Comparison of ENCODE assay signal across 12 mouse cellular contexts in genomic region chr6:58921623-58922022, GRCm38 (mm10). TPM values are rescaled to one million over a fixed set of nuclear protein-coding genes. Genes with fewer than 3 reads are reported as not detected.
DNase-seq lines count a peak whose midpoint lies in the region; ATAC-seq lines count a peak whose summit lies in the region.
"Had no signal": no experiment of that assay in that cellular context is flagged by ENCODE, and none has a peak within 500 bp of the region (broad histone marks: within the 10 kb centered on the region; RNA-seq: fewer than 3 reads in every experiment).

No protein-coding gene starts in this region.

- DNase-seq in forebrain, embryonic 11.5 days (ENCODE audit: low spot score) = no peak
- peak; percentile 35 for DNase-seq in kidney, postnatal 10 days
- no peak for DNase-seq in kidney, adult 18-20 months
- peak; percentile 11 for DNase-seq in ES-CJ7 (ENCODE audit: low read depth, low spot score)
- DNase-seq in embryonic facial prominence, embryonic 10.5 days (ENCODE audit: low spot score) = no peak
- no peak for DNase-seq in heart, embryonic 10.5 days (ENCODE audit: low spot score)
- DNase-seq: adrenal gland, adult 2 months; gastrocnemius, postnatal 10 days; right cerebral cortex, postnatal 14 days had no signal

- no peak overlapping the region for H3K9ac ChIP-seq in forebrain, embryonic 11.5 days (ENCODE audit: low read length)
- H3K9ac ChIP-seq in forebrain, embryonic 13.5 days = no peak overlapping the region
- H3K9ac ChIP-seq: embryonic facial prominence, embryonic 12.5 days had no signal

- H3K4me3 ChIP-seq in forebrain, embryonic 11.5 days (ENCODE audit: low read depth, low read length) = no peak overlapping the region
- H3K4me3 ChIP-seq in forebrain, embryonic 13.5 days = no peak overlapping the region
- no peak overlapping the region for H3K4me3 ChIP-seq in embryonic facial prominence, embryonic 10.5 days
- H3K4me3 ChIP-seq in heart, embryonic 10.5 days = no peak overlapping the region
- H3K4me3 ChIP-seq: embryonic facial prominence, embryonic 12.5 days had no signal

- no peaks in the 10 kb centered on the region for H3K4me1 ChIP-seq in forebrain, embryonic 11.5 days (replicated peaks; ENCODE audit: control insufficient read depth, insufficient read depth, low read length)
- no peaks in the 10 kb centered on the region for H3K4me1 ChIP-seq in forebrain, embryonic 13.5 days
- H3K4me1 ChIP-seq in embryonic facial prominence, embryonic 10.5 days = no peaks in the 10 kb centered on the region
- H3K4me1 ChIP-seq in heart, embryonic 10.5 days = no peaks in the 10 kb centered on the region
- H3K4me1 ChIP-seq: embryonic facial prominence, embryonic 12.5 days had no signal

- no peaks in the 10 kb centered on the region for H3K9me3 ChIP-seq in forebrain, embryonic 11.5 days (ENCODE audit: control insufficient read depth, low read length)
- H3K9me3 ChIP-seq in forebrain, embryonic 13.5 days (replicated peaks) = no peaks in the 10 kb centered on the region
- no peaks in the 10 kb centered on the region for H3K9me3 ChIP-seq in embryonic facial prominence, embryonic 10.5 days
- H3K9me3 ChIP-seq in heart, embryonic 10.5 days = no peaks in the 10 kb centered on the region
- H3K9me3 ChIP-seq: embryonic facial prominence, embryonic 12.5 days had no signal

- WGBS in forebrain, embryonic 11.5 days = 47% methylated on average over 3 of the region's 3 CpGs
- WGBS in forebrain, embryonic 13.5 days = 52% methylated on average over 3 of the region's 3 CpGs
- WGBS in embryonic facial prominence, embryonic 10.5 days = 48% methylated on average over 3 of the region's 3 CpGs
- WGBS in heart, embryonic 10.5 days = 56% methylated on average over 3 of the region's 3 CpGs

- no peaks in the 10 kb centered on the region for H3K27me3 ChIP-seq in forebrain, embryonic 11.5 days (ENCODE audit: control insufficient read depth, insufficient read depth, low read length)
- no peaks in the 10 kb centered on the region for H3K27me3 ChIP-seq in forebrain, embryonic 13.5 days
- no peaks in the 10 kb centered on the region for H3K27me3 ChIP-seq in embryonic facial prominence, embryonic 10.5 days (replicated peaks; ENCODE audit: low read depth, poor library complexity, severe bottlenecking)
- H3K27me3 ChIP-seq in heart, embryonic 10.5 days (ENCODE audit: insufficient read depth, poor library complexity, severe bottlenecking) = no peaks in the 10 kb centered on the region
- H3K27me3 ChIP-seq: embryonic facial prominence, embryonic 12.5 days had no signal

- no peak overlapping the region for H3K27ac ChIP-seq in forebrain, embryonic 11.5 days (ENCODE audit: low read depth, low read length)
- no peak overlapping the region for H3K27ac ChIP-seq in forebrain, embryonic 13.5 days
- no peak overlapping the region for H3K27ac ChIP-seq in embryonic facial prominence, embryonic 10.5 days (replicated peaks)
- H3K27ac ChIP-seq in heart, embryonic 10.5 days = no peak overlapping the region
- H3K27ac ChIP-seq: embryonic facial prominence, embryonic 12.5 days had no signal

- ATAC-seq in forebrain, embryonic 11.5 days (replicated peaks; ENCODE audit: low FRiP score) = 0 out of 2 replicates have a peak, but pooled peaks have one; percentile 49
- ATAC-seq in forebrain, embryonic 13.5 days = no peak
- ATAC-seq in megakaryocyte, adult 5-6 weeks (ENCODE audit: poor library complexity, severe bottlenecking) = peak; percentile 20; the same call in 1 of the 2 replicates

- H3K36me3 ChIP-seq in forebrain, embryonic 11.5 days (ENCODE audit: control insufficient read depth, insufficient read depth, low read length) = no peaks in the 10 kb centered on the region
- H3K36me3 ChIP-seq in forebrain, embryonic 13.5 days (ENCODE audit: poor library complexity, severe bottlenecking) = no peaks in the 10 kb centered on the region
- no peaks in the 10 kb centered on the region for H3K36me3 ChIP-seq in embryonic facial prominence, embryonic 10.5 days (replicated peaks)
- H3K36me3 ChIP-seq in heart, embryonic 10.5 days = peaks cover 7% of the 10 kb centered on the region; the same call in 1 of the 2 replicates
- H3K36me3 ChIP-seq: embryonic facial prominence, embryonic 12.5 days had no signal

- no peak overlapping the region for H3K4me2 ChIP-seq in forebrain, embryonic 11.5 days (ENCODE audit: low read depth, low read length, severe bottlenecking)
- H3K4me2 ChIP-seq in forebrain, embryonic 13.5 days = no peak overlapping the region
- H3K4me2 ChIP-seq: embryonic facial prominence, embryonic 12.5 days had no signal

RNA-seq across cellular contexts. Expression of gene Nap1l5, which starts 14.7 kb away (rescaled TPM):
- 19.0 and 19.5 TPM in 2 replicates for polyA plus RNA-seq in forebrain, embryonic 11.5 days (2014; fragmentation: Nextera tagmentation; extraction: Ambion mirVana)
- 49.1 and 52.6 TPM in 2 replicates for polyA plus RNA-seq in forebrain, embryonic 13.5 days (2015; fragmentation: Nextera tagmentation; extraction: Ambion mirVana)
- not detected in 2 replicates for total RNA-seq in megakaryocyte, adult 5-6 weeks (2015)
- not detected in 2 replicates for total RNA-seq in megakaryocyte, adult 5-6 weeks (2017)
- polyA plus RNA-seq in embryonic facial prominence, embryonic 10.5 days (2016; fragmentation: Nextera tagmentation; extraction: Ambion mirVana) = 2.1 and 3.4 TPM in 2 replicates
- 1.5 and 1.8 TPM in 2 replicates for polyA plus RNA-seq in heart, embryonic 10.5 days (2016; fragmentation: Nextera tagmentation; extraction: Ambion mirVana)

Comparison
In these comparisons a context has a peak if more than half of its experiments do, and no peak if none do; other contexts are left out.
1. DNase-seq: peak in kidney, postnatal 10 days (single experiment) and ES-CJ7 (single experiment); none in forebrain, embryonic 11.5 days (single experiment), kidney, adult 18-20 months (single experiment), embryonic facial prominence, embryonic 10.5 days (single experiment) and heart, embryonic 10.5 days (single experiment).